Mouse (Mus musculus): ENCODE data around the gene Ppp1r2. TPM values are rescaled to one million over a fixed set of nuclear protein-coding genes. Genes with fewer than 3 reads are reported as not detected.

The Ppp1r2 gene
- polyA plus RNA-seq, 1 experiment from 2014 or later: 120 TPM

DNA sequence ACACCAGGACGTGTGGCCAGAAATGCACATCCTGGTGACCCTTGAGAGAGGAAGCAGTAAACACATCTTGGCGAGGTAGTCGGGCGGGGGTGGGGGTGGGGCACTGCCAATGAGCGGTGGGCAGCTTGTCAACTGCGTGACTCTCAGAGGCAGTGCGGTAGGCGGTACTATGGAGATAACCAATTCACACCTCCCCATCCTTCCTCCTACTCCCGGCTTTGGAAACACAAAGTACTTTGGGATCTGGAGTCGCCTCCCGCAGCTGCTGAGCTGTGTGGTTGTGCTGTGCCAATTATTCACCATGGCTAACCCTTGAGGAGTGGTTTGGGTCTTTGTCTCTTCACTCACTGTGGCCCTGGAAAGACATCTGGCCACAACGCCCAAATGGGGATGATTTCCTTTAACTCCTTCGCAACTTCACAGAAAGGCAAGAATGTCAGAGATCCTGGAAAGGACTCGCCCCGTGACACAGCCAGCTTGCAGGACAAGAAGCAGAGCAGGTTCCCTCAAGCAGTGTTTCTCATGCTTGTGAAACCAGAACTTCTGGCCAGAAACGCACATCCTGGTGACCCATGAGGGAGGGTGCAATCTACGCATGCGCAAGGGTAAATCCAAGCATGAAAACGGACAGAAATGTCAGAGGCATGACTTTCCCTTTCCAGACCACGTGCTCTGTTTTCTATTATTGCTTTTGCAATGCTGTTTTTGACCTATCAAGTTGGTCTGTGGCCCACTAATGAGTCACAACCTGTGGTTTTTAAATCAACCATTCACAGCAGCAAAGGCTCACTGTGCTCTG lies 41.3 kb downstream of the Ppp1r2 start:
- Histone ChIP-seq H3K9ac (ENCODE audit: low read length) (peak overlapping the region; percentile 13; the same call in 1 of the 2 replicates), H3K27me3 (ENCODE audit: control insufficient read depth, insufficient read depth, low read length) (no peaks in the 10 kb centered on the region), H3K4me2 (ENCODE audit: low read depth, low read length) (peak overlapping the region; percentile 67), H3K4me1 (ENCODE audit: control insufficient read depth, insufficient read depth, low read length) (peaks cover 15% of the 10 kb centered on the region), H3K4me3 (ENCODE audit: low read length) (peak overlapping the region; percentile 45), H3K27ac (ENCODE audit: low read length) (peak overlapping the region; percentile 18; the same call in 1 of the 2 replicates), H3K36me3 (ENCODE audit: control insufficient read depth, insufficient read depth) (no peaks in the 10 kb centered on the region), H3K9me3 (replicated peaks; ENCODE audit: control insufficient read depth, low read length) (no peaks in the 10 kb centered on the region)
- peak; percentile 49; the same call in 1 of the 2 replicates for ATAC-seq (replicated peaks; ENCODE audit: extremely low read depth, insufficient read depth, low FRiP score)
- WGBS: 12% methylated on average over 20 of the region's 20 CpGs

DNA sequence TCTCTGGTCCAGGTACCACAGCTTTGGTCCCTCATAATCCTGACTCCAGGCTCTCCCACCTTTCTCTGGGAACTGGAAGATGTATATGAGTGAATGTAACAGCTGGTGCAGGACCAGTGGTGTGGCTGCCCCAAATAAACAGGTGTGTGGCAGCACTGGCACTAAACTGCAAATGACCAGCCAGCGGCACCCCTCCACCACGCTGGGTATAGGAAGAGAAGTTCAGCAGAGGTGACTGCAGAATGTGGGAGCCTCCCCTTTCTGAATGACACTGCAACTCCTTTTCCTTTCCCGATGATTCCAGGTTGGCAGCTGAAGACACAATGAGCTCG lies 41.9 kb downstream of the Ppp1r2 start:
- Histone ChIP-seq H3K9ac (ENCODE audit: low read length) (no peak overlapping the region), H3K36me3 (ENCODE audit: control insufficient read depth, insufficient read depth) (no peaks in the 10 kb centered on the region), H3K4me1 (ENCODE audit: control insufficient read depth, insufficient read depth, low read length) (peaks cover 15% of the 10 kb centered on the region), H3K4me2 (ENCODE audit: low read depth, low read length) (peak overlapping the region; percentile 67), H3K9me3 (replicated peaks; ENCODE audit: control insufficient read depth, low read length) (no peaks in the 10 kb centered on the region), H3K27ac (ENCODE audit: low read length) (no peak overlapping the region), H3K4me3 (ENCODE audit: low read length) (peak overlapping the region; percentile 45), H3K27me3 (ENCODE audit: control insufficient read depth, insufficient read depth, low read length) (no peaks in the 10 kb centered on the region)
- WGBS: 13% methylated on average over 4 of the region's 4 CpGs
- no peak for ATAC-seq (replicated peaks; ENCODE audit: extremely low read depth, insufficient read depth, low FRiP score)

DNA sequence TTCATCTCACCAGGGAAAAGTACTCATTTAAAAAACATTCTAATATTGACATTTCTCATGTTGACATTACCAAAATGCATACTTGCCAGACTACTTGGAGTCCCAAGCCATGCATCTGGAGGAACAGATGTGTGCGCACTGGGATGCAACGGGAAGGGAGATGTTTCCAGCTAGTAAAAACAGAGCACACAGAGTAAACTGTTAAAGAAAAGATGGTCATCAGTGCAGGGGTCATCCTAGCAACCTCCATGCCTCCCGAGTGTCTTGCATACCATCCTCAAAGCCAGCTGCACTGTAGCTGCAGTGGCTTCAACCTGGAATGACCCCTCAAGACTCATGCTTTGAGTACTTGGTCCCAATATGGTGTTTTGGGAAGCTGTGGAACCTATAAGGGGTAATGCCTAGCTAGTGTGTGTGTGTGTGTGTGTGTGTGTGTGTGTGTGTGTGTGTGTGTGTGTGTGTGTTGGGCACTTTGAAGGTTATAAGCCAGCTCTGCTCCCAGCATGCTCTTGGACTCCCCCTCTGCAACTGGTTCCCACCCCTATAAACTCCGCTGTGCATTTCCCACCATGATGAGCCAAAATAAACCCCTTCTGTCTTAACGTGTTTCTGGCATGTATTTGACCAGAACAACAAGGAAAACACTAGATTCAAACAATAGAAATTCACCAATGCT lies 42.4 kb downstream of the Ppp1r2 start:
- H3K27me3 ChIP-seq (ENCODE audit: control insufficient read depth, insufficient read depth, low read length): no peaks in the 10 kb centered on the region
- no peak for ATAC-seq (replicated peaks; ENCODE audit: extremely low read depth, insufficient read depth, low FRiP score)
- WGBS: 67% methylated on average over 5 of the region's 5 CpGs
- no peak overlapping the region for H3K4me3 ChIP-seq (ENCODE audit: low read length)
- H3K4me2 ChIP-seq (ENCODE audit: low read depth, low read length): no peak overlapping the region
- peaks cover 15% of the 10 kb centered on the region for H3K4me1 ChIP-seq (ENCODE audit: control insufficient read depth, insufficient read depth, low read length)
- no peaks in the 10 kb centered on the region for H3K36me3 ChIP-seq (ENCODE audit: control insufficient read depth, insufficient read depth)
- H3K9me3 ChIP-seq (replicated peaks; ENCODE audit: control insufficient read depth, low read length): no peaks in the 10 kb centered on the region
- no peak overlapping the region for H3K27ac ChIP-seq (ENCODE audit: low read length)
- no peak overlapping the region for H3K9ac ChIP-seq (ENCODE audit: low read length)

DNA sequence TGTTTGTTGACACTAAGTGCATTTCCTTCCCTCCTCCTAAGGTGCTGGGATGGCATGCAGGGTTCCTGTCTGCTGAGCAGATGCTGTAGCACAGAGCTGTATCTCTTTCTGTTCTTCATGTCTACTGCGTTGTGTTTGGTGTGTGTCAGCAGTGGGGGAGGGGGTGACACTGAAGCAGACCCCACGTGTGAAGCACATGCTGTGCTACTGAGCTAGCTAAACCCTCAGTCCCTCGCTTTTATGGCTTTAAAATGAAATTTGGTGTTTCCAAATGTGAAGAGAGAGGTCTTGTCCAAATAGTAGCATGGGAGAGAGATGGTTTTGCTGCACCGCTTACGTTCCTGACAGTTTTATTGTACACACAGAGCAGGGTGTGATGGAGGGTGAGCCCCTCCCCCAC lies 43.5 kb downstream of the Ppp1r2 start:
- Histone ChIP-seq H3K9ac (ENCODE audit: low read length) (no peak overlapping the region), H3K4me3 (ENCODE audit: low read length) (no peak overlapping the region), H3K27ac (ENCODE audit: low read length) (no peak overlapping the region), H3K4me1 (ENCODE audit: control insufficient read depth, insufficient read depth, low read length) (peaks cover 15% of the 10 kb centered on the region), H3K27me3 (ENCODE audit: control insufficient read depth, insufficient read depth, low read length) (no peaks in the 10 kb centered on the region), H3K9me3 (replicated peaks; ENCODE audit: control insufficient read depth, low read length) (no peaks in the 10 kb centered on the region), H3K36me3 (ENCODE audit: control insufficient read depth, insufficient read depth) (no peaks in the 10 kb centered on the region), H3K4me2 (ENCODE audit: low read depth, low read length) (no peak overlapping the region)
- no peak for ATAC-seq (replicated peaks; ENCODE audit: extremely low read depth, insufficient read depth, low FRiP score)
- WGBS: 80% methylated on average over 5 of the region's 5 CpGs

DNA sequence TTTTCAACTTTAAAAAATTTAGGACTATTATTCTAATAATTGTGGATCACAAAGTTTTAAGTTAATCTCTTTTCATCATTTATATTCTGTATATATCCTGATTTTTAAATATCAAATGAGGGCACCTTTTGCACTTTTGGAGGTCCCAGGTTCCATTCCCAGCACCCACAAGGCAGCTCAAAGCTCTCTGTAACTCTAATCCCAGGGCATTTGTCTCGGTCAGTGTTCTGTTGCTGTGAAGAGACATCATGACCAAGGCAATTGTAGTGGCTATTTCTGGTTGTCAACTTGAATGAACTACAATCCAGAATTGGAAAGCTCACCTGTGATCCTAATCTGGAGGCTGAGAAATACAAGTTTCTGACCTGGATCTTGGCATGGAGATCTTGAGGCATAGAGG lies 47.3 kb downstream of the Ppp1r2 start:
- Histone ChIP-seq H3K9me3 (replicated peaks; ENCODE audit: control insufficient read depth, low read length) (no peaks in the 10 kb centered on the region), H3K36me3 (ENCODE audit: control insufficient read depth, insufficient read depth) (no peaks in the 10 kb centered on the region), H3K4me3 (ENCODE audit: low read length) (no peak overlapping the region), H3K27ac (ENCODE audit: low read length) (no peak overlapping the region), H3K4me2 (ENCODE audit: low read depth, low read length) (no peak overlapping the region), H3K4me1 (ENCODE audit: control insufficient read depth, insufficient read depth, low read length) (no peaks in the 10 kb centered on the region), H3K27me3 (ENCODE audit: control insufficient read depth, insufficient read depth, low read length) (no peaks in the 10 kb centered on the region), H3K9ac (ENCODE audit: low read length) (no peak overlapping the region)
- no peak for ATAC-seq (replicated peaks; ENCODE audit: extremely low read depth, insufficient read depth, low FRiP score)
- 78% methylated on average over 1 of the region's 1 CpGs for WGBS

DNA sequence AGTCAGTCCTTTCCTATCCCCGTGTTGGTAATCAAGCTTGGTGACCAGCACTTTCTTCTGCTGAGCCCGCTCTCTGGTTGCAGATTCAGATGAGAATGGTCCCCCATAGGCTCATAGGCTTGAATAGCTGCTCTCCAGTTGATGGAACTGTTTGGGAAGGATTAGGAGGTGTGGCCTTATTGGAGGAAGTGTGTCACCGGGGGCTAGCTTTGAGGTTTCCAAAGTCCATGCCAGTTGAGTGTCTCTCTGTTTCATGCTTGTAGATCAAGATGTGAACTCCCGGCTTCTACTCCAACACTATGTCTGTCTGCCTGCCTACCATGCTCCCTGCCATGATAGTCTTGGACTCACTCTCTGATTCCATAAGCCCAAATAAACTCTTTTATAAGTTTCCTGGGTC lies 59.8 kb downstream of the Ppp1r2 start:
- Histone ChIP-seq H3K4me1 (ENCODE audit: control insufficient read depth, insufficient read depth, low read length) (no peaks in the 10 kb centered on the region), H3K4me2 (ENCODE audit: low read depth, low read length) (no peak overlapping the region), H3K9ac (ENCODE audit: low read length) (no peak overlapping the region), H3K4me3 (ENCODE audit: low read length) (no peak overlapping the region), H3K27ac (ENCODE audit: low read length) (no peak overlapping the region), H3K9me3 (replicated peaks; ENCODE audit: control insufficient read depth, low read length) (0 out of 2 replicates have a peak, but pooled peaks cover 2% of the 10 kb centered on the region), H3K27me3 (ENCODE audit: control insufficient read depth, insufficient read depth, low read length) (no peaks in the 10 kb centered on the region), H3K36me3 (ENCODE audit: control insufficient read depth, insufficient read depth) (no peaks in the 10 kb centered on the region)
- WGBS: 92% methylated on average over 4 of the region's 4 CpGs
- ATAC-seq (replicated peaks; ENCODE audit: extremely low read depth, insufficient read depth, low FRiP score): no peak

DNA sequence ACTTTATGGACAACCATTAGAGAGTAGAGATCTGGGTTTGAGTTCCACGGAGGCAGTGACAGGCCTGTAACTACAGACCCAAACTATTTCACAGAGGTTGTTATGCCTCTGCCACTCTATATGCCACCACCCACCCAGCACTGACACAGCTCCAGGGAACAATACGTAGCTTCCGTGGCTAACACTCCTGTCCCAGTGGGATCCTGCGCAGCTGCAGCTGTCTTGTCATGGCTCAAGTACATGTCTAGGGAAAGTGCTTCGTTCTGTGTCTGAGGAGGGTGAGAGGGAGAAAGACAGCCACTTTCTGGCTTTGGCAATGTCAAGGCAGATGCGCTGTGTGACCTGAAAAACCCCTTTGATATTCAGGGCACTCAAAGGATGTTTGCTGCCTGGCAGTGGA lies 61.6 kb downstream of the Ppp1r2 start:
- peaks cover 3% of the 10 kb centered on the region; the same call in 1 of the 2 replicates for H3K4me1 ChIP-seq (ENCODE audit: control insufficient read depth, insufficient read depth, low read length)
- H3K27me3 ChIP-seq (ENCODE audit: control insufficient read depth, insufficient read depth, low read length): no peaks in the 10 kb centered on the region
- 0 out of 2 replicates have a peak, but pooled peaks cover 2% of the 10 kb centered on the region for H3K9me3 ChIP-seq (replicated peaks; ENCODE audit: control insufficient read depth, low read length)
- no peak for ATAC-seq (replicated peaks; ENCODE audit: extremely low read depth, insufficient read depth, low FRiP score)
- H3K9ac ChIP-seq (ENCODE audit: low read length): no peak overlapping the region
- no peak overlapping the region for H3K4me2 ChIP-seq (ENCODE audit: low read depth, low read length)
- 81% methylated on average over 6 of the region's 6 CpGs for WGBS
- no peak overlapping the region for H3K27ac ChIP-seq (ENCODE audit: low read length)
- no peak overlapping the region for H3K4me3 ChIP-seq (ENCODE audit: low read length)
- H3K36me3 ChIP-seq (ENCODE audit: control insufficient read depth, insufficient read depth): no peaks in the 10 kb centered on the region

DNA sequence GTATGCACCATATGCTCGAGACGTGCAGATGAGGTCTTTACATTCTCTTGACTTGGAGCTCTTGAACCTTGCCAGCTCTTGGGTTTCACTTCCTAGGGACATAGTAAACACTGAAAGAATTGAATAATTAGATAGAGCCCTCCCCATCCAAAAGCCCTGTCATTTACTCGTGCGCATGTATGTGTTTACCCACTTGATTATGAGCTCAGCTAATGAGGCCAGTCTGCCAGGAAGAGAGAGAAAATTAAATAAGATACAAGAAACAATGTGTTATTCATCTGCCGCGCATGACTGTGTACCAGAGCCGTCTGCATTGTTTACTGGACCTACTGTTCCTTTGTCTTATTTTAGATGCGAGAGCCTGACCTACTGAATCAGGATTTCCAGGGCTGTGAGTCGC lies 63.6 kb downstream of the Ppp1r2 start:
- H3K27ac ChIP-seq (ENCODE audit: low read length): no peak overlapping the region
- 62% methylated on average over 9 of the region's 9 CpGs for WGBS

DNA sequence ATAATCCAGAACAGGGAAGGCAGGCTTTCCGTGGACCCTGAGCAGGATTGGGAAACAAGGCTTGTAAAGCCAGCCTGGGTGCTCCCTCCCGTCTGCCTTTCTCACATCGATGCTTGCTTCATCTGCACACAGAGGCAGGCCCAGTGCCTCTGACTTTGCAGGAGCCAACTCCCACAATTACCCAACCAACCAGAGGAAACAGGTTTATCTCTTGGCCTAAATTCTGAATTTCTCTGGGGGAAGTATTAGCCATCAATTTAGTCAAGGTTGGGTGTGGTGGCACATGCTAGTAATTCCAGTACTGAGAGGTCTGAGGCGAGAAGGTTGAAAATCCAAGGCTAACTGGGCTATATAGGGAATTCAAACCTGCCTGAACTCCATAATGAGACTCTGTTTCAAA lies 64.6 kb downstream of the Ppp1r2 start:
- 67% methylated on average over 4 of the region's 4 CpGs for WGBS
- Histone ChIP-seq H3K27me3 (ENCODE audit: control insufficient read depth, insufficient read depth, low read length) (no peaks in the 10 kb centered on the region), H3K36me3 (ENCODE audit: control insufficient read depth, insufficient read depth) (no peaks in the 10 kb centered on the region), H3K9ac (ENCODE audit: low read length) (no peak overlapping the region), H3K4me3 (ENCODE audit: low read length) (no peak overlapping the region), H3K9me3 (replicated peaks; ENCODE audit: control insufficient read depth, low read length) (0 out of 2 replicates have a peak, but pooled peaks cover 2% of the 10 kb centered on the region), H3K4me2 (ENCODE audit: low read depth, low read length) (no peak overlapping the region), H3K27ac (ENCODE audit: low read length) (no peak overlapping the region), H3K4me1 (ENCODE audit: control insufficient read depth, insufficient read depth, low read length) (peaks cover 3% of the 10 kb centered on the region; the same call in 1 of the 2 replicates)
- no peak for ATAC-seq (replicated peaks; ENCODE audit: extremely low read depth, insufficient read depth, low FRiP score)

More for the DNA sequence above, 63.6 kb downstream of the Ppp1r2 start:
- no peak overlapping the region for H3K4me2 ChIP-seq (ENCODE audit: low read depth, low read length)
- H3K27me3 ChIP-seq (ENCODE audit: control insufficient read depth, insufficient read depth, low read length): no peaks in the 10 kb centered on the region
- H3K9me3 ChIP-seq (replicated peaks; ENCODE audit: control insufficient read depth, low read length): 0 out of 2 replicates have a peak, but pooled peaks cover 2% of the 10 kb centered on the region
- H3K4me3 ChIP-seq (ENCODE audit: low read length): no peak overlapping the region
- H3K4me1 ChIP-seq (ENCODE audit: control insufficient read depth, insufficient read depth, low read length): peaks cover 3% of the 10 kb centered on the region; the same call in 1 of the 2 replicates
- H3K36me3 ChIP-seq (ENCODE audit: control insufficient read depth, insufficient read depth): no peaks in the 10 kb centered on the region
- no peak for ATAC-seq (replicated peaks; ENCODE audit: extremely low read depth, insufficient read depth, low FRiP score)
- H3K9ac ChIP-seq (ENCODE audit: low read length): no peak overlapping the region

All from heart, embryonic 16.5 days (tissue).